Mouse (Mus musculus) cerebellum, adult 2 months (tissue): ENCODE results near the gene Robo2. TPM values are rescaled to one million over a fixed set of nuclear protein-coding genes. Genes with fewer than 3 reads are reported as not detected.

ENCODE experiments used
- DNase-seq, 2 experiments: peaks; one replicate each; pipeline ENCODE4 v3.0.0; 2021
- H3K27ac ChIP-seq: fragments of 200-500 bp; 2 replicates; pipeline ENCODE4 v1.5.1; 2012; ENCODE audit warnings: low read length, control low read depth, inconsistent platforms; ENCODE audit not compliant: insufficient read depth
- H3K27me3 ChIP-seq: fragments of 200-500 bp; 2 replicates; pipeline ENCODE4 v1.6.1; 2012; ENCODE audit warnings: inconsistent platforms, mild to moderate bottlenecking, low read length, moderate library complexity; ENCODE audit not compliant: control insufficient read depth, insufficient read depth
- H3K4me1 ChIP-seq: fragments of 200-500 bp; 2 replicates; pipeline ENCODE4 v1.6.1; 2011; ENCODE audit warnings: low read length; ENCODE audit not compliant: control insufficient read depth, insufficient read depth
- H3K4me3 ChIP-seq: fragments of 200-500 bp; replicated peaks from 2 replicates; pipeline ENCODE3; 2011; ENCODE audit warnings: mild to moderate bottlenecking, low read depth, low read length, control low read depth; ENCODE audit not compliant: insufficient read depth
- CTCF ChIP-seq: fragments of 200-500 bp; IDR thresholded peaks from 2 replicates; pipeline ENCODE4 v1.5.1; 2011; ENCODE audit warnings: low read depth, mild to moderate bottlenecking, control low read depth, low read length, moderate library complexity, borderline replicate concordance; ENCODE audit not compliant: insufficient read depth
- POLR2A ChIP-seq: fragments of 200-500 bp; IDR thresholded peaks from 2 replicates; pipeline ENCODE4 v1.6.1; 2011; ENCODE audit warnings: low read length, control low read depth, borderline replicate concordance; ENCODE audit not compliant: insufficient read depth
- WGBS: fragments of 180-500 bp; shearing (Covaris S2); methylation state at CpG from one replicate; pipeline ENCODE4 v1.1.7; 2018; 5-methylcytosine and 5-hydroxymethylcytosine counted together
- polyA plus RNA-seq: library from polyadenylated mRNA; depleted of rRNA; stranded (reverse); fragments of >200 nt; gene quantifications from 2 replicates; pipeline ENCODE4 v1.2.3, GENCODE M21; 2012

Gene Robo2
- polyA plus RNA-seq, 1 experiment = 20.1 TPM

GRCm38 (mm10) chr16:74191621-74192020 is 220.0 kb downstream of the Robo2 start:
- no peak overlapping the region for H3K4me3 ChIP-seq
- TF ChIP-seq POLR2A = no peak
- TF ChIP-seq CTCF = no peak
- WGBS = 75% methylated on average over 2 of the region's 2 CpGs
- H3K27ac ChIP-seq = no peak overlapping the region
- H3K4me1 ChIP-seq = no peaks in the 10 kb centered on the region
- H3K27me3 ChIP-seq = no peaks in the 10 kb centered on the region
- DNase-seq = no peak

- peak; percentile 11 to 27 for DNase-seq
- no peak overlapping the region for H3K27ac ChIP-seq
- TF ChIP-seq POLR2A (no peak), CTCF (no peak)
- H3K4me3 ChIP-seq = no peak overlapping the region
- 40% methylated on average over 3 of the region's 3 CpGs for WGBS
- H3K27me3 ChIP-seq = no peaks in the 10 kb centered on the region
- H3K4me1 ChIP-seq = peaks cover 2% of the 10 kb centered on the region; the same call in 1 of the 2 replicates
Observed at GRCm38 (mm10) chr16:74182509-74183113, 229.0 kb downstream of the Robo2 start.

GRCm38 (mm10) chr16:74172673-74173072 is 239.0 kb downstream of the Robo2 start:
- 85% methylated on average over 3 of the region's 3 CpGs for WGBS
- Histone ChIP-seq H3K27me3 (no peaks in the 10 kb centered on the region), H3K4me3 (no peak overlapping the region), H3K27ac (no peak overlapping the region), H3K4me1 (no peaks in the 10 kb centered on the region)
- no peak for DNase-seq
- TF ChIP-seq POLR2A (no peak), CTCF (no peak)

GRCm38 (mm10) chr16:74169642-74170041 is 242.0 kb downstream of the Robo2 start:
- no peak for TF ChIP-seq POLR2A
- TF ChIP-seq CTCF = no peak
- Histone ChIP-seq H3K4me3 (no peak overlapping the region), H3K4me1 (no peaks in the 10 kb centered on the region), H3K27me3 (no peaks in the 10 kb centered on the region), H3K27ac (no peak overlapping the region)
- WGBS = 98% methylated on average over 4 of the region's 4 CpGs
- no peak for DNase-seq

- 91% methylated on average over 7 of the region's 7 CpGs for WGBS
- no peak for TF ChIP-seq POLR2A
- TF ChIP-seq CTCF = no peak
- H3K27ac ChIP-seq = no peak overlapping the region
- H3K27me3 ChIP-seq = no peaks in the 10 kb centered on the region
- no peak overlapping the region for H3K4me3 ChIP-seq
- H3K4me1 ChIP-seq = no peaks in the 10 kb centered on the region
- no peak for DNase-seq
Observed at GRCm38 (mm10) chr16:74169121-74169520, 242.5 kb downstream of the Robo2 start.

GRCm38 (mm10) chr16:74167832-74168231 is 243.8 kb downstream of the Robo2 start:
- no peaks in the 10 kb centered on the region for H3K27me3 ChIP-seq
- no peaks in the 10 kb centered on the region for H3K4me1 ChIP-seq
- no peak overlapping the region for H3K27ac ChIP-seq
- DNase-seq = no peak
- no peak overlapping the region for H3K4me3 ChIP-seq
- TF ChIP-seq CTCF = no peak
- TF ChIP-seq POLR2A = no peak

GRCm38 (mm10) chr16:74162041-74162440 is 249.6 kb downstream of the Robo2 start:
- 83% methylated on average over 4 of the region's 4 CpGs for WGBS
- no peaks in the 10 kb centered on the region for H3K27me3 ChIP-seq

GRCm38 (mm10) chr16:74159189-74159588 is 252.4 kb downstream of the Robo2 start:
- TF ChIP-seq POLR2A (no peak), CTCF (no peak)
- no peak for DNase-seq
- no peak overlapping the region for H3K27ac ChIP-seq
- no peak overlapping the region for H3K4me3 ChIP-seq
- H3K27me3 ChIP-seq = no peaks in the 10 kb centered on the region
- no peaks in the 10 kb centered on the region for H3K4me1 ChIP-seq
- 89% methylated on average over 3 of the region's 3 CpGs for WGBS

More at GRCm38 (mm10) chr16:74162041-74162440, 249.6 kb downstream of the Robo2 start:
- Histone ChIP-seq H3K4me3 (no peak overlapping the region), H3K27ac (no peak overlapping the region), H3K4me1 (no peaks in the 10 kb centered on the region)
- no peak for DNase-seq
- TF ChIP-seq POLR2A (no peak), CTCF (no peak)
